Mouse (Mus musculus): ENCODE data around the gene Dpf1.
A peak's percentile ranks its signal among the peaks of the same experiment; 100 is the strongest.

Dpf1 gene

DNA sequence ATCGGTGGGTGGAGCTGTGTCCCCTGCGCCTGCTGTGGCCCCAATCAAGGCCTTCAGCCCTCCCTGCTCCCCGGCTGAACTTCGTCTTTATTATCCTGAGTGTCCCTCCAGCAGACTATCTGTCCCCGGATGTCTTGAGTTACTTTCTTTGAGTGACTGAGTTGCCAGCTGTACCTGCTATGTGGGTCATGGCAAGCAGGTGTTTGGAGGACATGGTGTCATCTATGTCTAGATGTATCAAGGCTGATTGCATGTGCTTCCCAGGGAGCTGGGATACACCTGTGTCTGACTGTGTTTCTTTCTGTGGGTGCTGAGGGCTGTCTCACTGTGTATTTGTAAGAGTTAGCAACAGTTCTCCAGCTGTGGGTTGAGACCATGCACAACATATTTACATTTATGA, 6.0 kb downstream of the Dpf1 start:
- DNase-seq (ENCODE audit: low spot score) = no peak

DNA sequence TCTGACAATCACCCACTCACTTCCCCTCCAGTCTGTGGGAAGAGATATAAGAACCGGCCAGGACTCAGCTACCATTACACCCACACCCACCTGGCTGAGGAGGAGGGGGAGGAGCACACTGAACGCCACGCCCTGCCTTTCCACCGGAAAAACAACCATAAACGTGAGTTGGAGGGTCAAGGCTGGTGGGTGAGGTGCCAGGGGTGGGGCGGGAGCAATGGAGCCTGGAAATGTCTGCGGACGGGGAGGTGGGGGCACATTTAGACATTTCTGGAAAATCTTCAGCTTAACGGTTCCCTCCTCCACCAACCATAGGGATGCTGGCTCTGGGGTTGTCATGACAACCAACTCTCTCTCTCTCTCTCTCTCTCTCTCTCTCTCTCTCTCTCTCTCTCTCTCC, 9.3 kb downstream of the Dpf1 start:
- no peak for DNase-seq (ENCODE audit: low spot score)

DNA sequence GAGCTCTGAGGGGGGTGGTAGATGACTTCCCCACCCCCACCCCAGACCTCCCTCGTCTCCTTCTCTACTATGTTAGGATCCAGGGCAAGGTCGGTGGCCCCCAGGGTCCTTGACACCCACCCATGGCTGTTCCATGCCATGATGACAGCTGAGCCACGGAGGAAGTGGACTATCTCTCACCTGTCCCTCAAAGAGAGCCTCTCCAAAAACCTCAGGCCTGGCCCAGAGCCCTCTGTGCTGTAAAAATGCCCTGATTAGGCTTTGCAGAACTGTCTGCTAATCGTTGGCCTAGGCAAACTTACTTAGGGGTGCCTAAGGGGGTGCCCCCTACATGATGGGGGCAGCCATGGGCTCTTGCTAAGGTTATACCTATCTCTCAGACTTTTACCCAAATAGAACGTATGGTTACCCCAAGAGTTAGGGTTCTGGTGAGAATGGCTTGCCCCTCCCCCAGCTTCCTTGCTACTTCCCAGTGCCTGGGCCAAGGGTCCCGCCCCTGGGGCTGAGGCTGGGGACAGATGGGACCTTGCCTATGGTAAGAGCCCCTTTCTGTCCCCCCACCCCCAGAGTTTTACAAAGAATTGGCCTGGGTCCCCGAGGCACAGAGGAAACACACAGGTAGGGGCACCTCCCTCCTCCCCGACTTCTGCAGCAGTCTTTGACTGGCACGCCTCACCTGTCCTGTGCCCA, 10.0 kb downstream of the Dpf1 start:
- DNase-seq (ENCODE audit: low spot score) = no peak

DNA sequence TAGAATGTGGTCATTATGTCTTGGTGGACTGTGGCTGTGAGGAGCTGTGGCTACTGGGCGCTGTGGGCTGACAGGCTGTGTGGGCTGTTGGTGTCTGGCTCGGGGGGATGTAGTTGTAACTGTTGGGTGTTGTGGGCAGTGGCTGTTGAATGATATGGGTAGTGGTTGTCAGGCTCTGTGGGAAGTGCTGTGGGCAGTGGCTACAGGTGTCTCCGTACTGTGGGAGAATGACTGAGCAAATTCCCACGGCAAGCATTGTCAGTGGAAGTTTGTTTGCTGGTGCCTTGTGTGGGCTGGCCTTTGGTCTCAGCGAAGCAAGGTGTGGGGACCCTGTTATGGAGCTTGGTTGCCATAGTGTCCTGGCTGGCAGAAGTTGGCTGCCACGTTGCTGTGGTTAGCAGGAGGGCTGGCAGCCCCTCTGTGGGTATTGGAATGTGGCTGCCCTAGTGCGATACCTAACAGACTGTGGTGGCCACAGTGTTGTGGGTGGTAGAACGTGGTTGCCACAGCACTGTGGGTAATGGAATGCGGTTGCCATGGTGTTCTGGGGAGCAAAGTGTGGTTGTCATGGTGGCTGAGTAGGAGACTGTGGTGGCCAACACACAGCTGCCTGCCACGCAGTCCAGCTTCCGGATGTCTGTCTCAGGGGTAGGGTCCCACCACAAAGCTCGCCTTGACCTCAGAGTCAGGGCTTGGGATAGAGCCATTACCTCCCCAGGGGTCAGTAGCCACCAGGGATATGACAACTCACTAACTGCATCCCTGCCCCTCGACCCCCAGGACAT, 11.3 kb downstream of the Dpf1 start:
- peak; percentile 66 for DNase-seq (ENCODE audit: low spot score)

DNA sequence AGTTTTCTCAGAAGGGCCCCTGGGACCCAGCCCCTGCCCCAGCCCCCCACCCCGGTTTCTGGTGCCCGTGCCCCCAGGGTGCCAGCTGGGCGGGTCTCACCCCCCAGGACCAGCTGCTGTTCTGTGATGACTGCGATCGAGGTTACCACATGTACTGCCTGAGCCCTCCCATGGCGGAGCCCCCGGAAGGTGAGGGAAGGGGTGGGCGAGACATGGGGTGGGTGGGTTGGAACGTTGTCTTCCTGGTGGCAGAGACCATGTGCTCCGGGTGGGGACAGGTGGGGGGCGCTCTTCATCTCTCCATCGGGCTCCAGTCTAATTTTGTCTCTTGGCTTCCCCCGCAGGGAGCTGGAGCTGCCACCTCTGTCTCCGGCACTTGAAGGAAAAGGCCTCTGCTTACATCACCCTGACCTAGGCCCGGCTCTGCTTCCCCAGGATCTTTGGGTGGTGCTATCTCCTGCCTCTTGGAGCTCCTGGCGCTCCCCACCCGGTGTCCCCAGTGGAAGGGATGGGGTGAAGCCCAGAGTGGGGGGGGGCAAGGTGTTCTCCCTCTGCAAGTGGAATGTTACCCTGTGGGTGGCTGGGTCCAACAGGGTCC, 12.5 kb downstream of the Dpf1 start:
- no peak for DNase-seq (ENCODE audit: low spot score)

DNA sequence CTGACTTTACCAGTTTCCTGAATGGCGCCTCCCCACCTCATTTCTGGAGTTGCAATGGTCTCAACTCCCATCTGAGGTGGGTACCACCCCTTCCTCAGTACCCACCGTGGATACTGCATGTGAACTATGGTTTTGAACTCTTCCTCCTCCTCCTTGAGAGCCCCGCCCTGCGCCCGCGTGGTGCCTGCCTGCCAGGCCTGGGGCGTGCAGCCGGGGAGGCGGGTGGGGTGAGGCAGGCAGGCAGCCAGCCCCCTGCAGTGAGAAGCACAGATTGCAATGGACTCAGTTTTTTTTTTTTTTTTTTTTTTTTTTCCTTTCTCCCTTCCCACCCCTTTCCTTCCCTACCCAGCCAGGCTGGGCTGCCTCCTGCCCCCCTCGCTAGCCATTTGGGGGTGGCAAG, 13.2 kb downstream of the Dpf1 start:
- peak; percentile 69 for DNase-seq (ENCODE audit: low spot score)

DNA sequence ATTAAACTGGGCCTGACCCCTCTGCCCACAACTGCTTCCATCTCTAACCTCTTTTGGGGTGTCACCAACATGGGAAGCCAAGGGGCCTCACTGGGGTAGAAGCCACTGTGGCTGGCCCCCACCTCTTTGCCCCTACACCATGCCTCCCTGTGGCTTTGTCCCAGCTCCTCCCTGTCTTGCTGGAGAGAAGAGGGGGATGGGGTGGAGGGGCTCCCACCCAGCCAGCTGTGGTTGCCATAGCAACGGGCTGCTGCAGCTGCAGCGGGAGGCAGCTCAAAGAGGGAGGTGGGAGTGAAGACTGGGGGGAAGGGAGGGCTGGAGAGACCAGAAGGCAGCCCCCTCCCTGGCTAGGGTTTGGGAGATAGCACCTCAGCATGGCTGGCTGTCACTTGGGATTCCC, 13.8 kb downstream of the Dpf1 start:
- peak; percentile 91 for DNase-seq (ENCODE audit: low spot score)

DNA sequence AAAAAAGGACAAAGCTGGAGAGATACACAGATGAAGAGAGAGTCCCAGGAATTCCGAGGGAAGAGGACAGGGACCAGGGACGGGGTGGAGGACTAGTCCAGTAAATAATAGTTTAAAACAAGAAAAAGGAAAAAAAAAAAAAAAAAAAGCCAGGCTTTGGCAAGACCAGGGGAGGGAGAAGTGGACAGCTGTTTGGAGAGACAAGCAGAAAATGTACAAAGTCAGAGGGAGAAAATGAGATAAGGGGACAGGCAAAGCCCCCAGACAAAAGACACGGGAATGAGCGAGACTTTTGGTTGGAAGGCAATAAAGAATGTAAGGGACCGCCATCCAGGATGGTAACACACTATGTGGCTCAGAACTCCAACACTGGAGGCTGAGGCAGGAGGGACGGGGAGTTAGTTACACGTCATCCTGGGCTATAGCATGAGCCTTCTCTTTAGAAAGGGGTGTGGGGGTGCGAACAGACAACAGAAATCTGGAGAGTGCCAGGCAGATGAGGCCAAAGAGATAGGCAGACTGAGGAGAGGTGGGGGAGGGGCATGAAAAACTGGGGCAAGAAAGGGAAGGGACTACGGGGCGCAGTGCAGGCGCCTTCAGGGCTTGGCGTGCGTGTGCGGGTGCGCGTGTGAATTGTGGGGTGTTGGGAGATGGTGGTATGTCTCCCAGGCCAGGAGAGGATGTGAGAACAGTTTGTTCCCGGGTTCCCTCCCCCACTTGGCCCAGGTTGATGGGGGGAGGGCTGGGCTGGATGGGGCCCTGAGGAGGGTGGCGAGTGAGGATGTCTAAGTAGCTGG, 14.6 kb downstream of the Dpf1 start:
- peak; percentile 63 for DNase-seq (ENCODE audit: low spot score)

DNA sequence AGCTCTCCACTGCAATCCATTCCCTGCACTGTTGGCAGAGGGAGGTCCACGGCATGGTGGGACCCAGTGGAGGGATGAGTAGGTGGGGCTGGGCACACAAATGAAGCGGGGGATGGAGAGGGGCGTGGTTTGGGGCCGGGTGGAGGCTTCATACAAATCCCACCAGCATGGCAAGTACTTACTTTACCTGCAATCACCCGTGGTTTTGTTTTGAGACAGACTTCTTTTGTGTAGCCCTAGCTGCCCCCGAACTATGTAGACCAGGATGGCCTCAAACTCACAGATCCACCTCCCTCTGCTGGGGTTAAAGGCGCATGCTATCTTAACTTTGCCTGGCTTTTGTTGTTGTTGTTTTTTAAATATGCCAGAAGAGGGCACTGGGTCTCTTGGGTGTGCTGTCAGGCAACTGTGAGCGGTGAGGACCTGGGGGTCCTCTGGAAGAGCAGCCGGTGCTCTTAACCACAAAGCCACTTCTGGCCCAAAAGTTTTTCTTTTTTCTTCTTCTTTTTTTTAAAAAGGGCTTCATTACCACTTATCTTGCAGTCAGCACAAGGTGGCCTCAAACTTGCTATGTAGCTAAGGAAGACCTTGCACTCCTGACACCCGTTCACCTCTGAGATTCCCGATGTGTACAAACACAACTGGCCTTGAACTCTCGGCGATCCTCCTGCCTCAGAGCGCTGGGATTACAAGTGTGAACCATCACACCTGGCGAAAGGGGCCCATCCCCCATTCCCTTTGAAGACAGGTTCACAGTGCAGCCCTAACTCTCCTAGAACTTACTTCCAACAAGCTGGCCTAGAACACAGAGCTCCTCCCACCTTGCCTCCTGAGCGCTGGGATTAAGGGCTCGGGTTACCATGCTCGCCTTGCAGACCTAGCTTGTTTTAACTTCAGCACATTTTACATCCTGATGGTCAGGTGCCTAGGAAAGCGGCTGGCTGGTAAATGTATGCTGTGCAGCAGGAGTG, 15.9 kb downstream of the Dpf1 start:
- peak; percentile 64 for DNase-seq (ENCODE audit: low spot score)

DNA sequence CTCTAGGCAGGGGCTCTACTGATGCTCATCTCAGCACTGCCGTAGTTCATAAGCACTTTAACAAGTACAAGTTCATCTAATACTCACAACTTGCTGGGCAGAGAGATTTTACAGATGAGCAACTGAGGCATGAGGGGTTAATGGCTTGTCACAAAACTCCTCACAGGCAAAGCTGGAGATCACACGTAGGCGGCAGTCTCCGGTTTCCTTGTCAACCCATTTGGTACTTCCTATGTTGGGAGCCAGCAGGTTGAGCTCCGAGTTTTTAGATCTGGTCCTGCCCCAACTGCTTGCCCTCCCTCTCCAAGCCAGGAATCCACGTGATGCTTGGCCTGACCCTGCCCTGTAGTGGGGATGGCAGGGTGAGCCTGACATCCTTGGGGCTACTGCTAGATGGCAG, 23.3 kb downstream of the Dpf1 start:
- no peak for DNase-seq (ENCODE audit: low spot score)

DNA sequence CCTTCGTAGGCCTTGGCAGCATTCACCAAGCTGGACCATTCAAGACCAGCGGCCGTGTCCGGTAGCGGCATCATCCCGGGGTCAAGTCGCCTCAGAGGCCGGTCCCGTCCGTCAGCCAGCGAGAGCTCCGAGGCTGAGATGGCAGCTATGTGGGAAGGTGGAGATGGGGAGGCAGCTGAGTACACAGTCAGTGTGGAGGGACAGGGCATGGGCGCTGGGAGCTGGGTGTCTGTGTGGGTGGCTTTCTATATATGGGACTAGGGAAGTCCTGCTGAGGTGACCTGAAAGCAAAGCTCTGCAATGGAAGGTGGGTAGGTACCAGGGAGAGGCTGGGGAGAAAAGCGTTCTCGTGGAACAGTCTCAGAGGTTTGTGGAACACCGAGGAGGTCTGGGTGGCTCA, 25.2 kb downstream of the Dpf1 start:
- no peak for DNase-seq (ENCODE audit: low spot score)

DNA sequence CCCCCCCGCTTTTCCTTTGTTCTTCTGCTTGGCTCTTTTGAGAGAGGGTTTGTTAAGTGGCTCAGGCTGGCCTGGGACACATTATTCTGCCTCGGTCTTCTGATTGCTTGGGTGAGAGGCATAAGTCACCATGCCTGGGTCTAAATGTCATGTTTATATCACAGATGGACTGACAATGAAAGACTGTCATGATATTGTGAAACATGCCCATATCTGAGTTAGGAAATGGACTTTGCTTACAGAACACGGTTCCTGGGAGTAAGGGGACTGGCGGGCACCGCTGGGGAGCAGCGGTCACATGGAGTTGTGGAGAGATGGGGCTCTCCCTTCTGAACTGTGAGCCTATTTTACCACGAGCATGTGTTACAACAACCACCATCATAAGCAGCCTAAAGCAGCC, 30.4 kb downstream of the Dpf1 start:
- DNase-seq (ENCODE audit: low spot score) = no peak

DNA sequence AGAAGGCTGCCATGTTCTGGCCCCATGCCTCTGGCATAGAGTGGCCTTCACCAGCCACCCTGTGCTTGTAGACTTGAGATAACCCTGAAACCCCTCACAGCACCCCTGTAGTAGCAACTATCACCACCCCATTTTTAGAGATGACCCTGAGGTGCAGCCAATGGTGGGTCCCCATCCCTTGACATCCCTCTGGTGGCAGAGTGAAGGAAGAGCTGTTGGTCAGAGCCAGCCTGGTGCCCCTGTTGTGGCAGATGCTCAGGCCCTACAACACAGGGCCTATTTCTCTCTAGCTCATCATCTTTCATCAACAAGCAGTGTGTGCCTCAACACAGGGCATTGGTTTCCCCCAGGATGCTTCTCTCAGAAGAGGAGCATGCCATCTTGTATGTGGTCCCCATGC, 31.5 kb downstream of the Dpf1 start:
- no peak for DNase-seq (ENCODE audit: low spot score)

DNA sequence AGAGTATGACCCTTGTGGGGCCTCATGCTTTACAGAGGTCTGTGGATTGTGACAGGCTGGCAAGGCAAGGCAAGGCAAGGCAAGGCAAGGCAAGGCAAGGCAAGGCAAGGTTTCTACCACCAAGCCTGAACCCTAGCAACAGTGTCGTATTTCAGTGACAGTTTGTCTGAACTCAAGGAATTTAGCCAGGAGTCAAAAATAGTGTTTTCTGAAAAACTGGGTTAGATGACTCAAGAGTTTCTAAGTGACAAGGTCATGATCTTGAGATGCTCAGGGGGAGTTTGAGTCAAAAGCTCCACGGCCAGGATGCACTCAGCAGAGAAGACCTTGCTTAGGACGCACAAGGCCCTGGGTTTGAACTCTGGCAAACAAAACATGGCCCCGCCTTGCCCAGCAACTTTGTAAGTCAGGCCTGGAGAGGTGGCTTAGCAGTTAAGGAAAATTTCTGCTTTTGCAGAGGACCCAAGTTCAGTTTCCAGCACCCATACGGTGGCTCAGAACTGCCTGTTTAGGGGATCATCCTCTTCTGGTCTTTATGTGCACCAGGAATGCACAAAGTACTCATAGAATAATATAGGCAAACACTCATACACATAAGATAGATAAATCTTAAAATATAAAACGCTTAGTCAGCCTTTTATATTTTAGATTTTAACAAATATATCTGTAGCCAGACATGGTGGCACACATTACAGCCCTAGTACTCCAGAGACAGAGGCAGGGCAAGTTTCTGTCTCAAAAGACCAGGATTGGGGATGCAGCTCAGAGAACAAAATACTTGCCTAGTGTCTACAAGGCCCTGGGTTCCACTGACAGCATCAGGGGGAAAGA, 32.3 kb downstream of the Dpf1 start:
- no peak for DNase-seq (ENCODE audit: low spot score)

DNA sequence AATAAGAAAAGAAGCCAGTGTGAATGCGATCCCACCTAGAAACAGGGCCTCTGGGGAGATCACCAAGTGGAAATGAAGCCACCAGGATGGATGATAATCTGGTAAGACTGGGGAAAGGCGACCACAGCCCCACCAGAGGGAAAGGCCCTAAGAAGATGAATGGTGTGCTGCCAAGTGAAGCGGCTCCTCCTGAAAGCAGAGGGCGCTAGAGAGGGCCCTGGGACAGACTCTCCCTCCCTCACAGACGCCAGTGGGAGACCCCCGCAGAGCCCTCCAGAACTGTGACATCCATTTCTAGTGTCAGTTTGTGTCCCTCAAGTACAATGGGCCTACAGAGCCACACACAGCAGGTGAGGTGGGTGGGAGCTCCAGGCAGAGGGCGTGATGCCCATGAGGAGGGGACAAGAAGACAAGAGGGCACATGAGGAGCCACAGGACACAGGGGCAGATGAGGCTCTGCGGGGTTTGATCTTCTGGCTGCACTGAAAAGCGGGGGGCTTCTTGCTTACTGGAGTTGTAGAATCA, 33.1 kb downstream of the Dpf1 start:
- no peak for DNase-seq (ENCODE audit: low spot score)

DNA sequence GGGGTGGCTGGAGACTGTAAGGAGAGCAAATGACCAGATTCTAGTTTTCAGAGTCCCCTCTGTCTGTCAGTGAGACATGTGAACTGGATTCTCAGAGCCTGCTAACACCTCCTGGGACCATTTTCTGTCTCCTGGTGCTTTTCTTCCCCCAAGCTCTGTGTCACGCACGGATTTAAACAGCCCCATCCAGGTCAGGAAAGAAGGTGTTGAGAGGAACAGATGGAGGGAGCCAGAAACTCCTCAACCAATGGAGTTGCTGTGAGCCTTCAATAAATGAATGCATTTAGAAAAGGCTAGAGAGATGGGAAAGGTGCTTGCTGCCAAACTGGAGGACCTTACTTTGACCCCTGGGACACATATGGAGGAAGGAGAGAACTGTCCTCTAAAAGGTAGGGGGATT, 34.0 kb downstream of the Dpf1 start:
- DNase-seq (ENCODE audit: low spot score) = no peak

DNA sequence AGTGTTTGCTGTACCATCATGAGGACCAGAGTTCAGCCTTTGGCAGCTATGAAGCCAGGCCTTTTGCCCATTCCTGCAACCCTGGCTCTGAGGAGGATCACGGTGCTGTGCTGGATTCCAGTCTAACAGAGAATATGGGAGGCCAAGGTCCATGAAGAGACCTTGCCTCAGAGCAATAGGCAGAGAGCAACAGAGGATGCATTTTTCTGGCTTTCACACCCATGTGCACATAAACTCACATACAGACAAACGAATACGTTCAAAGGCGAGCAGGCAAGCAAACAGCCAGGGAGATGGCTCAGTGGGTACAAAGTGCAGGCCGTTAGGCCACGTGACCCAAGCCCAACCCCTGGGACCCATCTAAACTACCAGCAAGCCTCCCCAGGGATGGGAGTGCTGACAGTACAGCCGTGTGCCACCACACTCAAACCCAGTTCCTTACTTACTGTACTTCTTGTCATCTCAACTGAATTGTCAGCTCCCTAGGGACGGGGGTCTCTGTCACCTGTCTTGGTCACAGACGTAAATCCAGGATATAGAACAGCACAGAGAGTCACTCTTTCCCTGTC, 34.7 kb downstream of the Dpf1 start:
- DNase-seq (ENCODE audit: low spot score) = no peak

DNA sequence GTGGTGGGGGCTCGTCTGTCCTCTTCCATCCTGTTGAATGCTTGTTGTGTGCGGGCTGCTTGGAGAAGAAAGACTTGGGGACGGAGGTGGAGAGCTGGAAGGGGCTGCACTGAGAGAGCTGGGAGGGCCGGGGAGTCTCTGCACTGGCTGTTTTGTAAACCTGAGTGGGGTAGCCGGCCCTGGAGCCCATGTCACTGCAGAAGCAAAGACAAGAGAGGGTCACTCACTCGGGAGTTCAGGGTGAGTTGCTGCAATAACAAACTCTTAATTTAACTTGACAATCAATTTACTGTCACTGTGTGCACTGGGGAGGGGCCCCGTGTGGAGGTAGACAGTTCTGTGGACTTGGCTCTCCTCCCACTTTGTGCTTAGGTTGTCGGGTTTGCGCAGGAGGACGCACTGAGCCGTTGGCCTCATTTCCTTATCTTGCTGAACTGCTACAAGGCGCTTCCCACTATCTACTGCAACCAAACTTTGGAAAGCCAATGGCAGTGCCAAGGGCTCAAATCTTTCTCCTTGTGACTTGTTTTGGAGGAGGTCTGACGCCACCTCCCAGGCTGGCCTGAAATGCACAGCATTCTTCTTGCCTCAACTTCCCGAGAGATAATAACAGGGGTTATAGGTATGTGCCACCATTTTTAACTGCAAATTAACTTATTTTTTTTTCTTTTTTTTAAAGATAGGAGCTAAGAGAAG, 35.4 kb downstream of the Dpf1 start:
- DNase-seq (ENCODE audit: low spot score) = no peak

DNA sequence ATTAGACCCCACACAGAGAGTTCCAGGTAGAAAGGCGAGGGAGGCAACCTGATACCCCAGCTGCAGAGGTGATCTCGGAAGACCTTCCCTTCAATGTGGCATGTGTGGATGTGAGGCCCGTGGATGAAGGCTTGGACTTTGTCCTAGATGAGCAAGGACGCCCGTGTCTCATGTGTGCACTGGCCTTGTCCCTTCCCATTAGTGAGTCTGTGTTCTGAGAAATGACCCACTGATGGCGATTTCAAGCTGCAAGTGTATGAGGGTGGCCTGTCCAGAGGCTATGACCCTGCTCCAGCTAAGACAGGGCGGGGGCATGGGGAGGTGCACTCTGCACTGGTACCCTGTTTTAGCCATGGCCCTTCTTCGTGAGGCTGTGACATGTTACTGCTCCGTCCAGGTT, 36.5 kb downstream of the Dpf1 start:
- DNase-seq (ENCODE audit: low spot score) = no peak

Measured in embryo, embryonic 10.5 days (tissue).